Mouse (Mus musculus) ovary, postnatal 10 days (tissue): ENCODE measurements around the gene Gabra1.

Source experiments
- DNase-seq: peaks from one replicate; pipeline ENCODE4 v3.0.0; 2022; ENCODE audit warnings: low spot score

Gene Gabra1

GRCm38 (mm10) chr11:42182825-42183152, at the start of gene Gabra1:
Gabra1 (minus strand) TSS chr11:42182930.
- DNase-seq, result no peak

- DNase-seq, result no peak
These were observed 531 bp downstream of the Gabra1 start for GRCm38 (mm10) chr11:42181973-42182824.

- DNase-seq, result no peak
These were observed 1.3 kb downstream of the Gabra1 start for GRCm38 (mm10) chr11:42181426-42181825.

GRCm38 (mm10) chr11:42179535-42179934, 3.2 kb downstream of the Gabra1 start:
- DNase-seq, result no peak

- DNase-seq, result no peak
These were observed 4.4 kb downstream of the Gabra1 start for GRCm38 (mm10) chr11:42178296-42178695.

GRCm38 (mm10) chr11:42151396-42151795, 31.3 kb downstream of the Gabra1 start:
- no peak for DNase-seq

- no peak for DNase-seq
These were observed 65.8 kb downstream of the Gabra1 start for GRCm38 (mm10) chr11:42116931-42117330.

- DNase-seq, result no peak
These were observed 72.7 kb downstream of the Gabra1 start for GRCm38 (mm10) chr11:42110051-42110450.

- DNase-seq, result no peak
These were observed 73.1 kb downstream of the Gabra1 start for GRCm38 (mm10) chr11:42109627-42110026.

GRCm38 (mm10) chr11:42095556-42095955, 87.2 kb downstream of the Gabra1 start:
- no peak for DNase-seq
